Mouse (Mus musculus) heart, adult 2 months (tissue): ENCODE measurements around the gene Bscl2. TPM values are rescaled to one million over a fixed set of nuclear protein-coding genes. Genes with fewer than 3 reads are reported as not detected.

ENCODE experiments used
- DNase-seq, 2 experiments: peaks; one replicate each; pipeline ENCODE4 v3.0.0; 2021
- H3K27ac ChIP-seq: fragments of 200-600 bp; 2 replicates; pipeline ENCODE4 v1.8.1; 2022
- H3K27me3 ChIP-seq: fragments of 200-500 bp; 2 replicates; pipeline ENCODE4 v1.6.1; 2012; ENCODE audit warnings: mild to moderate bottlenecking, low read length, inconsistent platforms, mixed read lengths; ENCODE audit not compliant: control insufficient read depth, insufficient read depth
- H3K36me3 ChIP-seq: fragments of 200-500 bp; 2 replicates; pipeline ENCODE4 v1.6.1; 2012; ENCODE audit warnings: low read length, inconsistent platforms; ENCODE audit not compliant: control insufficient read depth, insufficient read depth
- H3K4me1 ChIP-seq: fragments of 200-500 bp; 2 replicates; pipeline ENCODE4 v1.6.1; 2011; ENCODE audit warnings: low read length; ENCODE audit not compliant: control insufficient read depth, insufficient read depth
- H3K4me3 ChIP-seq: fragments of 200-600 bp; 2 replicates; pipeline ENCODE4 v1.8.1; 2022
- H3K79me2 ChIP-seq: fragments of 200-500 bp; replicated peaks from 2 replicates; pipeline ENCODE4 v1.6.1; 2012; ENCODE audit warnings: mild to moderate bottlenecking, inconsistent platforms, low read length, moderate library complexity, mixed read lengths; ENCODE audit not compliant: control insufficient read depth, insufficient read depth
- H3K9ac ChIP-seq: fragments of 200-500 bp; 2 replicates; pipeline ENCODE4 v1.6.1; 2012; ENCODE audit warnings: low read depth, mild to moderate bottlenecking, control low read depth, inconsistent platforms, low read length, mixed read lengths
- CTCF ChIP-seq: fragments of 200-600 bp; IDR thresholded peaks from 2 replicates; pipeline ENCODE4 v1.8.1; 2022; ENCODE audit warnings: antibody characterized with exemption, mild to moderate bottlenecking, moderate library complexity
- EP300 ChIP-seq: fragments of 200-500 bp; IDR thresholded peaks from 2 replicates; pipeline ENCODE4 v1.6.1; 2011; ENCODE audit warnings: low read depth, low read length, control low read depth; ENCODE audit not compliant: insufficient read depth
- POLR2A ChIP-seq: fragments of 200-500 bp; IDR thresholded peaks from 2 replicates; pipeline ENCODE4 v1.6.1; 2011; ENCODE audit warnings: mild to moderate bottlenecking, low read depth, low read length, control low read depth; ENCODE audit not compliant: insufficient read depth
- WGBS: fragments of 180-500 bp; shearing (Covaris S2); methylation state at CpG from one replicate; pipeline ENCODE4 v1.1.7; 2018; 5-methylcytosine and 5-hydroxymethylcytosine counted together
- intact Hi-C: fragments of 180-260 bp; cut with DNase I; formaldehyde crosslinking; loops from one replicate; pipeline ENCODE4 v1.15.1; 2025
- polyA plus RNA-seq: library from polyadenylated mRNA; depleted of rRNA; stranded (reverse); fragments of >200 nt; gene quantifications from 2 replicates; pipeline ENCODE4 v1.2.3, GENCODE M21; 2012
- total RNA-seq, 2 experiments: library from RNA; stranded (reverse); gene quantifications; 2 replicates each; pipeline ENCODE4 v1.2.3; 2021

Bscl2 gene
- total and polyA plus RNA-seq, 3 experiments = 22.6 to 67.7 (median 23.5) TPM

DNA sequence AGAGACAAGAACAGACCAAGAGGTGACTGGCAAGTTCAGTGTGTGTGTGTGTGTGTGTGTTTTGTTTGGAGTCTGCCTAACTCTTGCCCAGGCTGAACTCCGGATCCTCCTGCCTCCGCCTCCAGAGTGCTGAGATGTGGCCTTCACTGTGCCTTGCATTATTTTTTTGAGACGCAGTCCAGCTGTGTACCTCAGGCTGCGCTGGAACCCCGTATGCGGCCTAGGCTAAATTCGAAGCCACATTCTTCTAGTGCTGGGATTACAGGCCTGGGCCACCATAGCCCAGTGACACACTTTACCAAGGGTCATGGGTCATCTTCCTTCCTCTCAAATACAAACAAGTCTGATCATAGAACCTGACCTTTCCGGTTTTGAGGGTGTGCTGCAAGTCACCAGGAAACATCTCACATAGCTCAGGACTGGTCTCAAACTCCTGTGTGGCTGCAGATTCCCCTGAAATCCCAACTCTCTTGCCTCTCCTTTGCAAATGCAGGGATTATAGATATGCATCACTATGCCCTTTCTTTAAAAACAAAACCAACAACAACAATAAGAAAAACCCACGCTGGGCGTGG lies 35.1 kb downstream of the Bscl2 start:
- intact Hi-C loops = loop anchor here (5.0 kb wide), 1 partner anchor 95 kb away; the partner anchor contains the start of gene Eef1g
- 62% methylated on average over 10 of the region's 10 CpGs for WGBS
- Histone ChIP-seq H3K4me1 (peaks cover 3% of the 10 kb centered on the region), H3K36me3 (peaks cover 2% of the 10 kb centered on the region; the same call in 1 of the 2 replicates), H3K4me3 (peak overlapping the region; percentile 91), H3K27me3 (no peaks in the 10 kb centered on the region), H3K9ac (peak overlapping the region; percentile 83), H3K27ac (peak overlapping the region; percentile 94), H3K79me2 (0 out of 2 replicates have a peak, but pooled peaks cover 1% of the 10 kb centered on the region)
- DNase-seq = no peak
- TF ChIP-seq EP300 (no peak), POLR2A (no peak), CTCF (no peak)

DNA sequence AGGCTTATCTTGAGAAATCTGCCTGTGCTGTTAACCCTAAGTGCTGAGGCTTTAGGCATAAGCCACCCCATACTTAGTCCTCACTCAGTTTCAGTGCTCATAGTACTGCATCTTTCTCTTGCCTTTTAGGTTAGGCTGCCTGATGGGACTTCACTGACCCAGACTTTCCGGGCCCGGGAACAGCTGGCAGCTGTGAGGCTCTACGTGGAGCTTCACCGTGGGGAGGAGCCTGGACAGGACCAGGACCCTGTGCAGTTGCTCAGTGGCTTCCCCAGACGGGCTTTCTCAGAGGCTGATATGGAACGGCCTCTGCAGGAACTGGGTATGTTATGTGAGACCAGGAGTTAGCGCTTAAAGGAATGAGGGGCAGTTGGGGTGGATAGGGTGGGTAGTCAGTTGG lies 37.8 kb downstream of the Bscl2 start:
- no peak overlapping the region for H3K9ac ChIP-seq
- no peak for TF ChIP-seq EP300
- peaks cover 8% of the 10 kb centered on the region for H3K36me3 ChIP-seq
- WGBS = 87% methylated on average over 7 of the region's 7 CpGs
- no peaks in the 10 kb centered on the region for H3K27me3 ChIP-seq
- no peak overlapping the region for H3K27ac ChIP-seq
- H3K4me1 ChIP-seq = peaks cover 5% of the 10 kb centered on the region
- 0 out of 2 replicates have a peak, but pooled peaks cover 1% of the 10 kb centered on the region for H3K79me2 ChIP-seq
- intact Hi-C loops = no loop called here
- no peak for DNase-seq
- H3K4me3 ChIP-seq = no peak overlapping the region

DNA sequence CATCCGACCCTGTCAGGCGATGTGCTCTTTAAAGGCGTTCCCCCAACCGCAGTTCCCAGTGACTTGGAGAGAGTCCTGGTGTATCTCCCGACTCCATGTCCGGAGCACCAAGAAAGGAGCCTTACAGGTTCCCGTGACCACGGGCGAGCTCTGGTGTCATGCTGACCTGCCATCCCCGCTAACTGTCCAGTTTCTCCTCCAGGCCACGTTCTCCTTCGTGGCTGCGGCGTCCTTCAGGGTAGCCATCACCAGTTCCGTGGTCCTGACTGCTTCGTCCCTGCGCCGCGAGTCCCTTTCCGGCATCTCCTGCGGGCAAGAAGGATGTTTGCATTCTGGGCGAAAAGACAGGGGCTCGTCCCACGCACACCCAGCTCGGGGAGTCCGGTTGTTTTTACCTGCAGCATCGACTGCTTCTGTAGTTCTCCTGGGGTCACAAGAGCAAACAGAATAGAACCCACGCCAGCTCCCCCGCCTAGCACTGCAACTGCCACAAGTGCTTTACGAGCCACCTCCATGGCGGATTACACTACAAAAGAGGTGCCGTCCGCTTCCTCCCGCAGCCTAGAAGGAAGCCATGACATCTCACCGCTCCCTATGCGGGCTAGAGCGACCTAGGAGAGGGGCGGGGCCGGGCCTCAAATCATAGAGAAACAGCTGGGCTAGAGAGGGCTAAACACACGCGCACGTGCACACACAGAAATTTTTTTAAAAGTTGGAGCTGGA lies 43.2 kb downstream of the Bscl2 start, which contains the start of gene Uqcc3:
Uqcc3 (minus strand) TSS at position 613 of the 723 bp plus-strand sequence.
- Histone ChIP-seq H3K27me3 (no peaks in the 10 kb centered on the region), H3K79me2 (no peaks in the 10 kb centered on the region), H3K9ac (peak within 1 kb of the TSS; percentile 90), H3K4me1 (peaks cover 4% of the 10 kb centered on the region), H3K36me3 (peaks cover 6% of the 10 kb centered on the region), H3K4me3 (peak within 1 kb of the TSS; percentile 78), H3K27ac (peak within 1 kb of the TSS; percentile 85)
- DNase-seq = peak; percentile 90 to 91
- WGBS = under 1% methylated on average over 42 of the region's 42 CpGs
- no peak for TF ChIP-seq CTCF
- TF ChIP-seq EP300 = peak; percentile 74; the same call in 1 of the 2 replicates
- TF ChIP-seq POLR2A = peak; percentile 92
- intact Hi-C loops = loop anchor here (1.0 kb wide), 1 partner anchor 9 kb away; the partner anchor contains the start of gene Ubxn1

DNA sequence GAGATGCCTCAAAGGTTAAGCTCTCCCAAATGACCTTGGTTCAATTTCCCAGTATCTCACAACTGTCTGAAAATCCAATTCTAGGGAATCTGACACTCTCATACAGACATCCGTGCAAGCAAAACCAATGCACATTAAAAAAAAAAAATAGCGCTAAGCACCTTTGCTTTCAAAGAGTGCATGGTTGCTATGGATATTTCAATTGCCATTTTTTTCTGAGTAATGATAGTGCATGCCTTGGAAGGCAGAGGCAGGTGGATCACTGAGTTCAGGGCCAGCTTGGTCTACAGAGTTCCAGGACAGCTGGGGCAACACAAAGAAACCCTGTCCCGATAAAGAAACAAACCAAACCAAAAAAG lies 43.7 kb downstream of the Bscl2 start:
- 3% methylated on average over 3 of the region's 3 CpGs for WGBS
- Histone ChIP-seq H3K36me3 (peaks cover 6% of the 10 kb centered on the region), H3K9ac (no peak overlapping the region), H3K4me1 (peaks cover 4% of the 10 kb centered on the region), H3K79me2 (no peaks in the 10 kb centered on the region), H3K27me3 (no peaks in the 10 kb centered on the region), H3K27ac (peak overlapping the region; percentile 85), H3K4me3 (peak overlapping the region; percentile 78)
- intact Hi-C loops = no loop called here
- TF ChIP-seq POLR2A = no peak
- no peak for TF ChIP-seq EP300
- TF ChIP-seq CTCF = no peak
- DNase-seq = no peak

DNA sequence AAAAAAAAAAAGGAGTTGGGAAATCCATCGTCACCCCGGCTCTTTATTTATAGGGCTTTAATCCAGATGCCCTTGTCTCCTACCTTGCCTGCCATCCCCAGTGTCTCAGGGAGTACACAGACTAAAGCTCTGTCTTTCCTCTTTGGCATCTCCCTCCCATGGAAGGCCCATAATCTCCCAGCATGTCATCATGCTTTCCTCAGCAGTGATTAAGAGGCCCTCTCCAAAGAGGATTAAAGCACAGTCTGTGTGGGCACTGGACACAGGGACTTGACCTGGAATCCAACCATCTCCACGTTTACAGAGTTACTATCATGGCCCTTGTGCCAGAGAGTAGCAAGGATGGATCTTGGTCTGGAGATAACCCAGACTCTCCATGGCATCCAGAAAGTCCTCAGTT lies 46.3 kb downstream of the Bscl2 start, which contains the start of the genes Lbhd1 and Gm49403:
Lbhd1 (plus strand) TSS at position 117 of the 400 bp plus-strand sequence.
Gm49403 (plus strand) TSS at position 315 of the 400 bp plus-strand sequence.
- intact Hi-C loops = no loop called here
- TF ChIP-seq CTCF (no peak), POLR2A (no peak), EP300 (no peak)
- Histone ChIP-seq H3K4me3 (no peak within 1 kb of the TSS), H3K4me1 (peaks cover 7% of the 10 kb centered on the region), H3K79me2 (no peaks in the 10 kb centered on the region; the same call in 1 of the 2 replicates), H3K36me3 (peaks cover 6% of the 10 kb centered on the region), H3K27ac (no peak within 1 kb of the TSS), H3K27me3 (no peaks in the 10 kb centered on the region), H3K9ac (no peak within 1 kb of the TSS)
- 57% methylated on average over 3 of the region's 3 CpGs for WGBS
- no peak for DNase-seq
